Mouse (Mus musculus): ENCODE data around the gene Rnf19b.

Gene Rnf19b

DNA sequence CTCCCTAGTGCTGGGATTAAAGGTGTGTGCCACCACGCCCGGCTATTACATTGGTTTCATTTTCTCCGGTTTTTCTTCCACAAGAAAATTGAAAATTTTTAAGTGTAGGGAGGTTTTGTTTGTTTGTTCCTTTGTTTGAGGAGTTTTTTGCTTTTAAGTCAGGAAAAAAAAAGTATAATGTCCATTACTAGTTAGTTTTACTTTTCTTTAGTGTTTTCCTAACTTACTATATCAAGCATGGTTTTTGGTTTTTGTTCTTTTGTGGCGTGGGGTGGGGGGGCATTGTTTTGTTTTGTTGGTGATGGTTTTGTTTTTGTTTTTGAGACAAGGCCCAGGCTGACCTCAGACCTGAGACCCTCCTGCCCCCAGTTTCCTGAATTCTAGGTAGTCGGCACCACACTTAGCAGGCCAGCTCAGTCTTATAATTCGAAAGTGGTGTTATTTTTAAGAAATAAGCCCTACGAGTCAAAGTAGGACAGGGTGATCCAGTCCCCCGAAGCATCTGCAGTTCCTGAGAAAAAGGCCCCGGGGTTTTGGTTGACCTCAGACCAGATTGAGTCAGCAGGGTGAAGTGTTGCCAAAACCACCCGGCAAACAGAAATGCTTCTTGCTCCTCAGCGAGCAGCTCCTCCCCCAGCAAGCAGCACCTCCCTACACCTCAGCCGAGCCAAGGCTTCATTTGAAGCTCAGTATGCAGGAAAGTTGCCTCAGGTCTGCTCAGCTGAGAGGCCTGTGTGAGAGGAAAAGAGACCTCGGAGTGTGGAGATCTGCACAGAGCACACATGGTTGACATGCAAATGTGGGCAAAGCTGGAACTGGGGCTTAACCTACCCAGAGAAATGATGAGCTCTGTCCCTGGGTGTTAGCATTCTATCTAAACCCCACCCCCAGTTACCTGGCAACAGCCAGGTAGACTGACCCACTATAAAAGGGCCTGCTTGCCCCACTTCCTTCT lies 23.1 kb upstream of the Rnf19b start:
- DNase-seq (ENCODE audit: low read depth, low spot score), result no peak

DNA sequence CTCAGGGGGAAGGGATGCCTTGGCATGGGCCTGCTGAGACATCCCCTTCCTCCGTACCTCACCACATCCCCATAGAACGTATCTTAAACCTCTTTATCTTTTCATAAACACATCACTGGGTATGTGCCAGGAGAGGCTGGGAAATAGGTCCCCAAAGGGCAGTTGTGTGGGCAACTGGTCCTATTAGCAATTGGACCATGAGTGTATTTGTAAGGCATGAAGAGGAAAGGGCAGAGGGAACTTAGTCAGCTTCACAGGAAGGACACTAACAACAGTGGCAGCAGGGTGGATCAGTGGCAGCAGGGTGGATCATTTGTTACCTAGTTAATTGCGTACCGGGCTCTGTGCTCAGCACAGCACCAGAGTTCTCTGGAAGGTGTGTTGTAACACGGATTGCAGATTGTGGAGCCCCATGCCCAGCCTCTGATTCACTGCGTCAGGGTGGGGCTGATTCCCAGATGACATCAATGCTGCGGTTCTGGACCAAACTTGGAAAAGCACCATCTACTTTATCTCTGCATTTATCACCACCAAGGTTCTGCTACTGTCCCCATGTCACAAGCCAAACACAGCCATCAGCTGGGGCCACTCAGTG lies 22.1 kb upstream of the Rnf19b start:
- DNase-seq (ENCODE audit: low read depth, low spot score), result no peak

DNA sequence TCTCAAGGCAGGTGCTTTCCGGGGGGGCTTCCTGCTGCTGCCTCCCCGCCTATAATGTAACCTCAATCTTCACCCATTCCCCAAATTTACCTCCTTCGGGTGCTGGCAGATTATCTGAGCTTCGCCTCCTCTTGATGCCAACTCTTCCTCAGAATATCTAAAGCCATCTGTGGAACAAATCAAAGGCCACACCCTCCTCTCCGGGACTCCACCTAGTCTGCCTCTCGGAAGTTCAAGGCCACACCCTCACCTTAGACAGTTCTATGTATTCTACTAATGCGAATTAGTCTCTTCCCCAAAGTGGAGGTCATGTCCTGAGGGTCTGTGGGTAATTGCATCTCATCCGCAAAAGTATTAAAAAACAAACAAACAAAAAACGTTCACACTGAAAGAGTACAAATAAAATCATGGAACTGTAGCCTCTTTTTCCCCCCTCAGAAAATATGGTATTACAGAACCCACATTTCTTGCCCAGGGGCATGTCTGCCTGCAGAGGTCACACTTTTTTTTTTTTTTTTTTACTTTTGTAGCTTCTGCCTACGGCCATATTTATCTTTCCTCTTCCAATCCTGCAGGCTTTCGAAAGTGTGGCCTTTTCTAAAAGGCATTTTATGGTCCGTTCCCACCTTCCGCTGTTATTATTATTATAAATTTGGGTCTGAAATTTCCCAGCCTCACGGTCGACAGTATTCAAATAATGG lies 10.2 kb upstream of the Rnf19b start:
- no peak for DNase-seq (ENCODE audit: low read depth, low spot score)

DNA sequence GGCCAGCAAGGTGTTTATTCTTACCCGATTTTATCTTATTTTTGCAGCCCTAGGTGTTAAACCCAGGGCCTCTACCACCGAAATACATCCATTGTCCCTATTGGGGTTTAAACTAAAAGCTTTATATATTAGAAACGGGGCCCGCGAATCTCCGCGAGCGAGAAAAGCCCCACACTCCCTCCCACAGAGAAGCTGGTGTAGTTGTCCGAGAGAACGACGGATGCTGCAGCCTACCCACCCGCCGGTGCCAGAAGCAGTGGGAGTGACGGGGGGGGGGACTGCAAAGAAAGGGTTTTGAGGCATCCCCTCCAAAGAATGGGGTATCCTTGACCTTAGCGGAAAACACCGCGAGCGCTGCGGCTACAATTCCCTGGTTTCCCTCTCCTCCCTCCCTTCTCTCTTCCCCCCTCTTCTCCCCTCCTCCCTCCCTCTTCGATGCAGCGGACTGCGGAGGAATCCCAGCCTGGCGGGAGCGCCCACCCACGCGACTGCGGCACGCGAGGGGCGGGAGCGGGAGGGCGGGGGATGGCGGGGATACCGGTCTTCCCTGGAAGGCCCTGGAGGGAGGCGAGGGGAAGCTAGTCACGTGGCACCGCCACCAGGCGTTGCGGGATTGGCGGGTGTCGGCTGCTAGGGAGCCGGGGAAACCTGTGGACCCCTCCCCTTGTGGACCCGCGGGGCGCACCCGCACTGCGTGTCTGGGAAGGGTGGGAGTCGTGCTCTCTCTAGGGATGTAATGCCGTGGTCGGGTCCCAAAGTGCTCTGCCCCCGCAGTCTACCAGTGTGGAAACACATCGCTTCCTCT lies 9.4 kb upstream of the Rnf19b start:
- peak; percentile 87 for DNase-seq (ENCODE audit: low read depth, low spot score)

DNA sequence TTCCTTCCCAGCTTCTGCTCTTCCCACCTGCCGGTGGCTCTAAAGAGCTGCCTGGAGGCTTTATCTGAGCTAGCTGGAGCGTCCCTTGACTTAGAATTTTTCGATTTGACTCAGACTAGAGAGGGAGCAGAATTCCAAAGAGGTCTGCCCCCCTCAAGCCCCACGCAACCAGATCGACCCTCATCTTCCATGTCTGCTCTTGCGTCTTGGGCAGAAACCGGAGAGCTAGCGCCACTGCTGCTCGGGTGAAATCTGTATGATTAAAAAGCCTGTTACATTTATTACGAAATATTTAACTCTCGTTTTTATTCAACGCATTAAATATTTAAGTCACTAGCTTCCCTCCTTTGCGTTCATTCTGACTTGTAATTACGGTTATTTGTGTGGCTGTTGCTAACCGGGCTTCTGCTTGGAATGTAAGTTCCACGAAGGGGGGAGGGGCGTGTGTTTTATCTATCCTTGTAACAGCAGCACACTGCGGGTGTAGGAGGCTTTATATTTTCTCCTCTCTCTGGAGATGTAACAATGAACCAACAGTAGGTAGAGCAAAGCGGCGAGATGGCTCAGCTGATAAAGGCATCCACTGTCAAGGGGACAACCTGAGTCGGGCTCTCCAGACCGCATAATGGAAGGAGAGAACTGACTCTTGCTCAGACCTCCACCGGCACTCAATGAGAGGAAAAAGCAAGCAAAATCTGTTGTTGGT lies 8.6 kb upstream of the Rnf19b start:
- no peak for DNase-seq (ENCODE audit: low read depth, low spot score)

DNA sequence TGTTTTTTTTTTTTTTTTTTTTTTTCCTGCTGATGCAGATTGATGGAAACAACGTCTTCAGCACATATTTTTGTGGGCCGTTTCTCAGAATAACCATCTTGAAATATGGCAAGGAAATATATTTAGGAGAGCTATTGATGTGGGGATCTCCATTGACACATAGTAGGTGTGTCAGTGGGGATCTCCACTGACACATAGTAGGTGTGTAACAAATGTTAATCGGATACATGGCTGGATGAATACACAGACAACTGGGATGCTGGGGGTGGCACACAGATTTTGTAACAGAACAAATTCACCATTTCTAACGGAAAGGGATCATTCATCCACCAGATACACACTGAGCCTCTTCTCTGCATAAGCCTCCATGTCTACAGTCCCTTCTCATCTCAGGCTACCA lies 7.7 kb upstream of the Rnf19b start:
- no peak for DNase-seq (ENCODE audit: low read depth, low spot score)

DNA sequence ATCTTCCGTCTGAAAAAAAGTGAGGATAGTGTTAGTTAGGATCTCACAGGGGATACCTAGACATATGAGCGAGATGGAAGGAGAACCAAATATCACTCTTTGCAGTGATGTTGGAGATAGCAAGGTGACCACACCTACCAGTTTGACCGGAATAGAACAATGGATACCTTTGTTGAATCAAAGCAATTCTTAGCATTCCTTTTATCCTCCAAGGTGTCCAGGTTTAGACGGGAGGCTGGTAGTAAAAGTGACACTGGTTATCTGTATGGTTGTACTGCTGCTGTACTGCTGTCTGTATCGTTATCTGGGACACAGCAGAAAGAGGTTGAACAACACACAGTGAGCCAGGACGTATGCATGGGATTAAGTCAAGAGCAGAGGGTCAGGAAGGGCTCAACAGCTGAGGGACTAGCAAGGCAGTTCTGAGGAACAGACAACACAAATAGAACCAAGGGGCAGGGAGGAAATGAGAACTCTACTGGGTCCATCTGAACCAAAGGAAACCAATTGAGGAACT lies 7.1 kb upstream of the Rnf19b start:
- no peak for DNase-seq (ENCODE audit: low read depth, low spot score)

DNA sequence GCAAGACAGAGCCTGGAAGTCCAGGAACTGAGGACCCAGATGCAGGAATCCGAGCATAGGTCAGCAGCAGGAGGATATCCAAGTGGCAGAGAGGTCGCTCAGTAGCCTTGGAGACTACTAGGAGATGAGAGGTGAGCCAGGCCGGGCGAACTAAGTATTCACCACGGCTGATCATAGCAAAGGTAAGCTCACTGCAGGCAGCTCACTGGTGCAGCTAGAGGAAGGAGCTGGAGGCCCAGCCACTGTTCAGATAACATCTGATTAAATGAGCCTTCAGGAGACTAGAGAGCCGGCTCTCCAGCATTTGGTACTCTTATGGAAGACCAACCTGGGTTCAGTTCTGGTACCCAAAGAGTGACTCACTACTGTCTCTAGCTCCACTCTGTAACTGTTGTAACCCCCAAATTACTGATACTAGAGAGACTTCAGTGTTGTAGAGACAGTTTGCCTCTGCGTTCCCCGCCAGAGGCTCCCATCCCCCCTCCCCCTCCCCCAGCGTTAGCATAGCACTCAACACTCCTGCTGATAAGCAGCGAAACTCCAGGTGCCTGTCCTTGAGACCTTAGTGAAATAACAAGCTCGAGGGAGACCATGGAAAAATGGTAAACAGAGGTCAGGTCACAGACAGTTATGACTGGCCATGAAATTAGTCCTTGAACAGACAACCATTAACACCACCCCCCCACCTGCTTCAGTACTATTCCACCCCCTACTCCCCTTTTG lies 6.4 kb upstream of the Rnf19b start:
- no peak for DNase-seq (ENCODE audit: low read depth, low spot score)

DNA sequence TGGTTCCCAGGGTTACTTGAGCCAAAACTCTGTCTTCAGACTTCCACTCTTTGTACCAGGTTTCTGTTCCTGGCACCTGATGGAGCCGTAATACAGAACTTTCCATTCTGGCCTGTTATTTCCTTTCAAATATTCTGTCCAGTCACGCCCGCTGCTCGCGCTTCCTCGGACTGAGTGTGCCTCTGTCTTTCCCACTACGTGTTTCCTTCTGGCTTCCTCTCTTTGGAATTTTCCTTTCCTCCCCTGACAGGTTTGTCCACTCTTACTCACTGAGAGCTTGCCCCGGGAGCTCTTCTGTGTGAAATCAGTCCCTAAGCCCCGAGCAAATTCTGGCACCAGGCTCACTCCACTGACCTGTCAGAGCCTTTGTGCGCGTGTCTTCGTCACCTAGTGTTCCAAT lies 3.3 kb upstream of the Rnf19b start:
- DNase-seq (ENCODE audit: low read depth, low spot score), result no peak

DNA sequence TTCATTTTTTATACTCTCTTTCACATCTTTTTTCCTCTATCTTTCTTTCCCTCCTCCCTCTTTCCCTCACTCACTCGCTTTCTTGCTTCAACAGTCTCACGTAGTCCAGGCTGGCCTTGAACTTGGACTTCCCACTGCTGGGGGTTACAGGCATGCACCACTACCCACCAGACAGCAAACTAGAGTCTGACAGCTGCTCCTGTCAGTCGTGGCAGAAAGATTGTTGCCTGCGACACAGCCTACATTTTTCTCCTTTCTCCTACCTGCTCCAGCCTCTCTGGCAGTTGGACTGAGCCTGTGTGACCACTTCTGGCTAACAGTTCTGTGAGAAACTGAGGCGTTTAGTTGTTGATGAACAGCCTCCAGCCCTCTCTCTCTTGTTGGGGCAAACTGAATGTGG lies 2.5 kb upstream of the Rnf19b start:
- DNase-seq (ENCODE audit: low read depth, low spot score), result no peak

DNA sequence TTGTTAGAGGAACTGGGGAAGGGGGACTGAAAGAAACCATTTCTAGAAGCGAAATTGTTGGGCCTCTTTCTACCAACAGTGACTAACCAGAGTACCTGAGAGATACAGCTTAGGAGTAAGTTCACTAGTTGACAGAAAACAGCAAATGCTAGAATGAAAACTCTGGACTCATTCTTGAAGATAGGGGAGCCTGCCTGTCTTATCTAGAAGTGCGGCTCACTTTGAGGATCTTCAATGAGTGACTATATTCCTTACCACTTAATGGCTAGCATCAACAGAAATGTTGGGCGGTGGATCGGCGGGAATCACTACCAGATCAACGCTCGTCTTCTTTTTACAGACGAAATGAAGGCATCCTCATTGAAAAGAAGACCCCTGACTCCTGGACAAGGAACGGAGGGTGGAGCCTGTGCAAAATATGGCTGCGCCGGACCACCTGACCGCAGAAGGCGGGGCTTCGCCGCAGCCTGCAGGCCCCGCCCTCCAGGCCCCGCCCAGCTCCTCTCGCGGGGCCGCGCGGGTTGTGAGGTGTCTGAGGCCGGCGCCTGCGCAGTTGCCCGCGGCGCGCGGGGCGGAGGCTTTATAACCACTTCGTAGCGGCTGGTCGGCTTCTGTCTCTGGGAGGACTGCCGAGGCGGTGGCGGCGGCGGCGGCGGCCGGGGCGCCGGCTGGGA lies 401 bp upstream of the Rnf19b start:
- DNase-seq (ENCODE audit: low read depth, low spot score), result peak; percentile 91

DNA sequence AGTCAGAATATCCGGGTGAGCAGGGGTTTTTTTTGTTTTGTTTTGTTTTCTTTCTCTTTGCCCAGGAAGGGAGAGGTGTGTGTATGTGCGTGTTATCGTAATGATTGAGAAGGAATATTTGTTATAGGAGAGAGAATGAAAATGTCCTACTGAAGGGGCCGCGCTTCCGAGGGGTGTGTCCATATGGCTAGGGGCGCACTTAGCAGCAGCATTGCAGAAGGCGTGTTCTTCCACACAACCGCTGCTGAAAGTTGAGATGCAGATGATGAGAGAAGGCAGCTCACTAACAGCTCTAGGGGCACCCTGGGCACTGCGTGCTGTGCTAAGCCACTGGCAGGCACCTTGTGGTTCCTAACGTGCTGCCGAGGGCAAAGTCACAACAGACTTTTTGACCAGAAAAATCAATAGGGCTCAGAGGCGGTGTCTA lies 1.1 kb downstream of the Rnf19b start:
- no peak for DNase-seq (ENCODE audit: low read depth, low spot score)

DNA sequence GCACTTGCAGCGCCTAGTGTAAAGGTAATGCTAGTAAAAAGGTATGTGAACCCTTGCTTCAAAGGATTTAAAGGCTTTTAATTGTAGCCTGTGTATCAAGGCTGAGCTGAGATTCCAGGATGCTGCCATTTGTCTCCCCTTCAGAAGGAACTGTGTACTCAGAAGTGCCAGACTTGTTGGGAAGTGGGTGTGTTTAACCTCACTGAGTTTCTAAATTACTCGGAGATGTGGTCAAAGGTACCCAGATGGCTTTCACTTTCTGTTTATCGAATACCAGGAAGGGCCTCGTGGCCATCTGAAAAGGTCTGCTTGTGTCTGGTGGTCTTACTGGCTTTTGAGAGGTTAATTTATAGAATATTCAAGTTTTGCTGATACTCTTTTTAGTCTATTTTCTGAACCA lies 1.9 kb downstream of the Rnf19b start:
- DNase-seq (ENCODE audit: low read depth, low spot score), result no peak

DNA sequence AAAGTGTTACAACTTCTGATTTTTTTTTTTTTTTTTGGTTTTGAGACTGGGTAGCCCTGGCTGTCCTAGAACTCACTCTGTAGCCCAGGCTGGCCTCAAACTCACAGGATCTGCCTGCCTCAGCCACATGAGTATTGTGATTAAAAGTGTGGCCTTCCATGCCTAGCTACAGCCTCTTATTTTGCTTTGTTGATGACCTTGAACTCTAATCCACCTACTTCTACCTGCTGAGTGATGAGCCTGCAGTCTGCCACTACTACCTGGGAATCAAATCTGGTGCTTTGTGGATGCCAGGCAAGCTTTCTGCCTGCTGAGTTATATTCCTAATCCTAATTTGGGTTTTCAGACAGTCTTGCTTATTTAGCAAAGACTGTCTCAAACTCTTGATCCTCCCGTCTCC lies 3.4 kb downstream of the Rnf19b start:
- DNase-seq (ENCODE audit: low read depth, low spot score), result no peak

DNA sequence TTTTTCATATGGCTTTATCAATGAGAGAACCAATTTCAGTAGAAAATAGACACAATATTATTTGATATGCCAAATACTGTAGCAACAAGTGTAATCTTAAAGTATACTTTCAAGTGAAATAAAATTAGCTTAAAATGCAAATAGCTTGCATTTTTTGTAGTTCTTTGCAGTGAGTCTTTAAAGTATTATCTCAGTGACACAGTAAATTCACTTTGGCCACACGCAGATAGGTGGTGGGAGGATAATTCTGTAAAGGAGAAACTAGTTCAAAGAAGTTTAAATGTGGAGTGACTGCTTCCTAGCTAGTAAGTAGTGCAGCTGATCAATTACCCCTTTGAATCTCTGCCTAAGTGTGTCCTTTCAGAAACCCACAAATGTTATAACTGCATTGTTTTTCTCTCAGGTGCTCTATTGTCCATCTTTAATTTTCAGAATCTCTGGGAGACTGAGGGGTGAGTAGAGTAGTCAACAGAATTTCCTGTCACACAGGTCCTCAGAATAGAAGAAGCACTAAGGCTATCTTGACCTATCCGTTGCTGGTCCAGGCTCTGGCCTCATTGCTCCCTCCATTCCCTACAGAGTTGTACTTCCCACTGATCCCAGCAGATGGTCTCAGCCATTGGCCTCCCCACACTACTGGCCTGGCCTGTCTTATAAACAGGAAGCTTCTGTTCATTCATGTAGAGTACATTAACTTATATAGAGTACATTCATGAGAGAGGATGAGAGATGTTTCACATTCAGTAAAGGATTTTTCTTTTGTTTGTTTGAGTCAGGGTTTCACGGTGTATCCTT lies 4.4 kb downstream of the Rnf19b start:
- no peak for DNase-seq (ENCODE audit: low read depth, low spot score)

DNA sequence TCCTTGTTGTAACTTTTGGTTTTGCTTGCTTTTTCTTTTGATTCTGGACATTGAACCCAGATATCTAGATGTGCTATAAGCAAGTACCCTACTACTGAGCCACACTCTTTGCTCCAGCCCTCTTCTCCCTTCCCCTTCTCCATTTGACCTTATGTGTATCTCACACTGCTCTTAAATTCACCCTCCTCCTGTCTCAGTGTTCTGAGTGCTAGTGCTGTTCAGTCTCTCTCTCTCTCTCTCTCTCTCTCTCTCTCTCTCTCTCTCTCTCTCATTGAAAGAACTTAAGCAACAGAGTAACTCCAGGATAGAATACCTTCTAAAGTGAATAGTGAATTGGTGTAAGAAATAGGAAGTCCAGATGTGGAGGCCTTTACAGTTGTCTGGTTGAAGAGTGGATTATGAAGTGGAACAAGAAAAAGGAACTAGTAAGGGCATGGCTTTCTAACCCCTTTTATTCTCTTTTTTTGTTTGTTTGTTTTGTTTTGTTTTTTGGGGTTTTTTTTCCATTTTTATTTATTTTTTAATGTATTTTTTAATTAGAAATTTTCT lies 7.7 kb downstream of the Rnf19b start:
- no peak for DNase-seq (ENCODE audit: low read depth, low spot score)

DNA sequence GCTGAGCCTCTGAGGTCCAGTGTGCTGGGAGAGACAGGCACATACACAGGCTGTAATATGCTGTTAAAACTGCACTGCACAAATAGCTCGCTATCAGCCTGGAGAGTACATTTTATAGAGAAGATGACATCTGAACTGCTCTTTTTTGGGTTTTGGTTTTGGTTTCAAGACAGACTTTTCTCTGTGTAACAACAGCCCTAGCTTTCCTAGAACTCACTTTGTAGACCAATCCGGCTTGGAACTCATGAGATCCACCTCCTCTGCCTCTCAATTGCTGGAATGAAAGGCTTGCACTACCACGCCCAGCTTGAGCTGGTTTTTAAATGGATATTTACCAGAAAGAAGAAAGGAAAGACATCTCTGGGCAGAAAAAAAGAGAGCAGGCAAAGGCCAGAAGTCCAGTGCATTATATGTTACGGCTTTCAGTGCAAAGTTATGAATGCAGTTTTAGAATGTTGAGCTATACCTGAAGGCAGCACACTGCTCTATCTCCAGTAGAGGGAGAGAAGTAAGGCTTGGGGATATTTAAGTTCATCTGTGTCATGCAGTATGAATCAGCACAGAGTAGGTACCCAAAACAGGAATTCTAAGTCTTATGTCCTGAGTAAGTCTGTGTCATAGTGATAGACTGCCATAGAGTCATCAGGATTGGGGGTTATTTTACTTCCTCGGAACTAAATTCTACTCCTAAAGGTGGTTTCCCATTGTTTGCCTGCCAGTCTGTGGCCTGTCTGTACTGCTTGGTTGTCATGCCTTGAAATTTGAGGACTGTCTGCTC lies 9.8 kb downstream of the Rnf19b start:
- no peak for DNase-seq (ENCODE audit: low read depth, low spot score)

DNA sequence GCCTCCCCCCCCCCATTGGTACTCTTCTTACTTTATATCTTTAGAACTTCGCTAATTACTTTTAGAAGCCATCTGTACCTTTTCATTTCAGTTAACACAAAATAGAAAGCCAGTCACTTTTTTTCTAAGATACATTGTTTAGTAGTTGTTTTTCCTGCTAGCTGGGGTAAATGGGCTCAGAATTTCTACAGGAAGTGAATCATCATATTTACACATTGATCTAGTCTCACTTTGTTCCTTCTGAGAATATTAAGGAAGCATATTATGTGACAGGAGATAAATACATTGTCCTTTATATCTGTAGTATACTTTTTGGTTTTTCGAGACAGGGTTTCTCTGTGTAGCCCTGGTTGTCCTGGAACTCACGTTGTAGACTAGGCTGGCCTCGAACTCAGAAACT lies 10.8 kb downstream of the Rnf19b start:
- DNase-seq (ENCODE audit: low read depth, low spot score), result no peak
